Mouse (Mus musculus): Measurements from ENCODE around the gene Tmem239. TPM values are rescaled to one million over a fixed set of nuclear protein-coding genes. Genes with fewer than 3 reads are reported as not detected.
A peak's percentile ranks its signal among the peaks of the same experiment; 100 is the strongest.

The Tmem239 gene
- polyA plus RNA-seq, 1 experiment from 2014 or later, result not detected

- Histone ChIP-seq H3K27me3 (ENCODE audit: insufficient read depth, low read length) (no peaks in the 10 kb centered on the region), H3K27ac (no peak overlapping the region), H3K4me2 (ENCODE audit: low read length) (no peak overlapping the region), H3K9ac (ENCODE audit: low read depth, low read length) (no peak overlapping the region), H3K4me1 (replicated peaks; ENCODE audit: insufficient read depth, low read length) (no peaks in the 10 kb centered on the region), H3K36me3 (ENCODE audit: insufficient read depth, low read length) (peaks cover 6% of the 10 kb centered on the region; the same call in 1 of the 2 replicates), H3K4me3 (replicated peaks; ENCODE audit: low read depth, low read length) (no peak overlapping the region), H3K9me3 (replicated peaks; ENCODE audit: low read length) (no peaks in the 10 kb centered on the region)
- DNase-seq (ENCODE audit: low spot score), result peak; percentile 72
- ATAC-seq (replicated peaks; ENCODE audit: low FRiP score, low read depth), result no peak
- TF ChIP-seq CTCF (IDR thresholded peaks at IDR 0.05; ENCODE audit: low read depth), result peak; percentile 74
- WGBS, result 19% methylated on average over 4 of the region's 4 CpGs
Measured at GRCm38 (mm10) chr2:130433152-130433551, 26.9 kb downstream of the Tmem239 start.

- no peak overlapping the region for H3K4me3 ChIP-seq (replicated peaks; ENCODE audit: low read depth, low read length)
- no peak for TF ChIP-seq CTCF (IDR thresholded peaks at IDR 0.05; ENCODE audit: low read depth)
- peaks cover 38% of the 10 kb centered on the region for H3K36me3 ChIP-seq (ENCODE audit: insufficient read depth, low read length)
- H3K4me1 ChIP-seq (replicated peaks; ENCODE audit: insufficient read depth, low read length), result no peaks in the 10 kb centered on the region
- WGBS, result 100% methylated on average over 1 of the region's 1 CpGs
- no peak for ATAC-seq (replicated peaks; ENCODE audit: low FRiP score, low read depth)
- H3K27me3 ChIP-seq (ENCODE audit: insufficient read depth, low read length), result no peaks in the 10 kb centered on the region
- no peak overlapping the region for H3K27ac ChIP-seq
- H3K9ac ChIP-seq (ENCODE audit: low read depth, low read length), result no peak overlapping the region
- DNase-seq (ENCODE audit: low spot score), result no peak
- no peak overlapping the region for H3K4me2 ChIP-seq (ENCODE audit: low read length)
- H3K9me3 ChIP-seq (replicated peaks; ENCODE audit: low read length), result no peaks in the 10 kb centered on the region
Measured at GRCm38 (mm10) chr2:130436769-130437168, 30.5 kb downstream of the Tmem239 start.

- no peaks in the 10 kb centered on the region for H3K4me1 ChIP-seq (replicated peaks; ENCODE audit: insufficient read depth, low read length)
- H3K9me3 ChIP-seq (replicated peaks; ENCODE audit: low read length), result no peaks in the 10 kb centered on the region
- H3K27ac ChIP-seq, result no peak overlapping the region
- 83% methylated on average over 3 of the region's 3 CpGs for WGBS
- H3K27me3 ChIP-seq (ENCODE audit: insufficient read depth, low read length), result no peaks in the 10 kb centered on the region
- DNase-seq (ENCODE audit: low spot score) (no peak), ATAC-seq (replicated peaks; ENCODE audit: low FRiP score, low read depth) (no peak)
- no peak overlapping the region for H3K4me3 ChIP-seq (replicated peaks; ENCODE audit: low read depth, low read length)
- TF ChIP-seq CTCF (IDR thresholded peaks at IDR 0.05; ENCODE audit: low read depth), result no peak
- no peak overlapping the region for H3K4me2 ChIP-seq (ENCODE audit: low read length)
- H3K36me3 ChIP-seq (ENCODE audit: insufficient read depth, low read length), result peaks cover 47% of the 10 kb centered on the region
- H3K9ac ChIP-seq (ENCODE audit: low read depth, low read length), result no peak overlapping the region
Measured at GRCm38 (mm10) chr2:130438861-130439260, 32.6 kb downstream of the Tmem239 start.

DNA sequence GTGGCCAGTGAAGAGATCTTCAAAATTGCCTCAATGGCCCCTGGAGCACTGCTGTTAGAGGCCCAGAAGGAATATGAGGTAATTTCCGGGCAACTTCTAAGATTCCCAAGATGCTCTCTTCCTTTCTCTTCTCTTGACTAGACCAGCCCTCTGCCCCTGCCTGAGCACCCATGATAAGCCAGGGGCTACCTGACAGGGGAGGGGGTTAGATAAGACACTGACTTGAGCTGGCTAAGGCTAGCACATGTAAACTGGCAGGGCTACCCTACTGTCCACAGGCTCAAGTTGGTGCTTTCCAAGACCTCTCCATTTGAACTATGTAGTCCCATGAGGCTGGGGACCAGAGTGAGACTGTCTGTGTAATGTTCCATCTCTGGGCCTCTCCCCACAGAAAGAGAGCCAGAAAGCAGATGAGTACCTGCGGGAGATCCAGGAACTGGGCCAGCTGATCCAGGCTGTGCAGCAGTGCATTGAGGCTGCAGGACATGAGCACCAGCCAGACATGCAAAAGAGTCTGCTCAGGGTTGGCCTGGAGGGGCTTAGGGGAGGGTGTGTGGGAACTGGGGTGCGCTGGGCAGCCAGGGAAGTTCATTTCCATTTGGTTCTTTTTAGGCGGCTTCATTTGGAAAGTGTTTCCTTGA, 33.7 kb downstream of the Tmem239 start:
- no peak overlapping the region for H3K4me2 ChIP-seq (ENCODE audit: low read length)
- DNase-seq (ENCODE audit: low spot score) (no peak), ATAC-seq (replicated peaks; ENCODE audit: low FRiP score, low read depth) (no peak)
- no peaks in the 10 kb centered on the region for H3K27me3 ChIP-seq (ENCODE audit: insufficient read depth, low read length)
- no peak for TF ChIP-seq CTCF (IDR thresholded peaks at IDR 0.05; ENCODE audit: low read depth)
- no peaks in the 10 kb centered on the region for H3K4me1 ChIP-seq (replicated peaks; ENCODE audit: insufficient read depth, low read length)
- H3K4me3 ChIP-seq (replicated peaks; ENCODE audit: low read depth, low read length), result no peak overlapping the region
- WGBS, result 90% methylated on average over 4 of the region's 4 CpGs
- H3K27ac ChIP-seq, result no peak overlapping the region
- no peaks in the 10 kb centered on the region for H3K9me3 ChIP-seq (replicated peaks; ENCODE audit: low read length)
- H3K9ac ChIP-seq (ENCODE audit: low read depth, low read length), result no peak overlapping the region
- H3K36me3 ChIP-seq (ENCODE audit: insufficient read depth, low read length), result peaks cover 47% of the 10 kb centered on the region

DNA sequence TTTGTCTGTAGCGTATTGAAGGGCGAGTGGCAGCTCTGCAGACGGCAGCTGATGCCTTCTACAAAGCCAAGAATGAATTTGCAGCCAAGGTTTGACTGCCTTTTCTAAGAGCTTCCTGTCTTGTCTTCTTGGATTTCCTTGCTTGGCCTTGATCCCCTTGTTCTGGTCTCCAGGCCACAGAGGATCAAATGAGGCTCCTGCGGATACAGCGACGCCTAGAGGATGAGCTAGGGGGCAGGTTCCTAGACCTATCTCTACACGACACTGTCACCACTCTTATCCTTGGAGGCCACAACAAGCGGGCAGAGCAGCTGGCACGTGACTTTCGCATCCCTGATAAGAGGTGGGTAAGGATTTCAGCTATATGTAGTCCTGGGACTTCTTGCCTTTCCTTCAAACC, 35.9 kb downstream of the Tmem239 start:
- 87% methylated on average over 10 of the region's 10 CpGs for WGBS
- H3K9ac ChIP-seq (ENCODE audit: low read depth, low read length), result no peak overlapping the region
- no peak for TF ChIP-seq CTCF (IDR thresholded peaks at IDR 0.05; ENCODE audit: low read depth)
- no peaks in the 10 kb centered on the region for H3K4me1 ChIP-seq (replicated peaks; ENCODE audit: insufficient read depth, low read length)
- DNase-seq (ENCODE audit: low spot score) (no peak), ATAC-seq (replicated peaks; ENCODE audit: low FRiP score, low read depth) (no peak)
- H3K27ac ChIP-seq, result no peak overlapping the region
- H3K4me3 ChIP-seq (replicated peaks; ENCODE audit: low read depth, low read length), result no peak overlapping the region
- H3K4me2 ChIP-seq (ENCODE audit: low read length), result no peak overlapping the region
- no peaks in the 10 kb centered on the region for H3K9me3 ChIP-seq (replicated peaks; ENCODE audit: low read length)
- peaks cover 47% of the 10 kb centered on the region for H3K36me3 ChIP-seq (ENCODE audit: insufficient read depth, low read length)
- no peaks in the 10 kb centered on the region for H3K27me3 ChIP-seq (ENCODE audit: insufficient read depth, low read length)

- H3K4me2 ChIP-seq (ENCODE audit: low read length), result no peak overlapping the region
- peak; percentile 28; the same call in 1 of the 2 replicates for TF ChIP-seq CTCF (IDR thresholded peaks at IDR 0.05; ENCODE audit: low read depth)
- H3K4me3 ChIP-seq (replicated peaks; ENCODE audit: low read depth, low read length), result no peak overlapping the region
- H3K4me1 ChIP-seq (replicated peaks; ENCODE audit: insufficient read depth, low read length), result peaks cover 8% of the 10 kb centered on the region; the same call in 1 of the 2 replicates
- peaks cover under 1% of the 10 kb centered on the region; the same call in 1 of the 2 replicates for H3K36me3 ChIP-seq (ENCODE audit: insufficient read depth, low read length)
- ATAC-seq (replicated peaks; ENCODE audit: low FRiP score, low read depth) (no peak), DNase-seq (ENCODE audit: low spot score) (peak; percentile 15)
- no peak overlapping the region for H3K27ac ChIP-seq
- H3K27me3 ChIP-seq (ENCODE audit: insufficient read depth, low read length), result no peaks in the 10 kb centered on the region
- no peak overlapping the region for H3K9ac ChIP-seq (ENCODE audit: low read depth, low read length)
- no peaks in the 10 kb centered on the region for H3K9me3 ChIP-seq (replicated peaks; ENCODE audit: low read length)
Measured at GRCm38 (mm10) chr2:130448449-130448848, 42.2 kb downstream of the Tmem239 start.

All from kidney, postnatal 0 days (tissue).